Mouse (Mus musculus) embryonic fibroblast, embryonic 13.5 days (primary cell): ENCODE measurements around the gene Lmntd2.

Source experiments
- CTCF ChIP-seq: IDR thresholded peaks from 2 replicates; pipeline ENCODE4 v1.5.1; 2011; ENCODE audit warnings: mild to moderate bottlenecking, control low read depth, low read length, moderate library complexity, borderline replicate concordance; ENCODE audit not compliant: insufficient read depth
- POLR2A ChIP-seq: IDR thresholded peaks from 2 replicates; pipeline ENCODE4 v1.6.1; 2011; ENCODE audit warnings: low read depth, mild to moderate bottlenecking, control low read depth, low read length, moderate library complexity

DNA sequence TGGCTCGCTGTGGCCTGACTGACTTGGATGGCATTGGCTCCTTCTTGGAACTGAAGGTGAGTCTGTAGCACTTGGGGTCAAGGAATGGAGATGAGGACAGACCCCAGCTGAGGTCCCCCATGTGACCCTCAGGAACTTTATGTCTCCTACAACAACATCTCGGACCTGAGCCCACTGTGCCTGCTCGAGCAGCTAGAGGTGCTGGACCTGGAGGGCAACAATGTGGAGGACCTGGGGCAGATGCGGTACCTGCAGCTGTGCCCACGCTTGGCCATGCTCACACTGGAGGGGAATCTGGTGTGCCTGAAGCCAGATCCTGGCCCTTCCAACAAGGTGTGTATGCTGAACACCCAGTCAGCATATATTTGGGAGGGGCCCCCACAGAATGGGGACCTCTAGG lies 8.4 kb downstream of the Lmntd2 start:
- TF ChIP-seq CTCF: no peak
- TF ChIP-seq POLR2A: no peak
